Mouse (Mus musculus): ENCODE results near the gene Cited4.

Cited4 gene

DNA sequence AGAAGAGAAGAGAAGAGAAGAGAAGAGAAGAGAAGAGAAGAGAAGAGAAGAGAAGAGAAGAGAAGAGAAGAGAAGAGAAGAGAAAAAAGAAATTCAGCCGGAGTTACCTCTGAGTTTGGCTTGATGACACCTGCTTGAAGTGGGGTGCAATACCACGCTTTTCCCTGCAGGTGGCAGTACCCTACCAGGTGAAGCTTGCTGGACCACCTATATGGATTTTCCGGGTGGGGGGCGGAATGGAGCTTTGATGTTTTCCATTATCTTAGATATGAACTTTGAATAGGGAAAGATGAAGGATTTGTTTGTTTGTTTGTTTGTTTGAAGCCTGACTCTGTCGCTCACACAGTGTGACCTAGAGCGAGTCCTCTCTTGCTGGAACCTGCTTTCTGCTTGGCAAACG, 14.6 kb downstream of the Cited4 start:
- no peak for DNase-seq (ENCODE audit: low read depth)

DNA sequence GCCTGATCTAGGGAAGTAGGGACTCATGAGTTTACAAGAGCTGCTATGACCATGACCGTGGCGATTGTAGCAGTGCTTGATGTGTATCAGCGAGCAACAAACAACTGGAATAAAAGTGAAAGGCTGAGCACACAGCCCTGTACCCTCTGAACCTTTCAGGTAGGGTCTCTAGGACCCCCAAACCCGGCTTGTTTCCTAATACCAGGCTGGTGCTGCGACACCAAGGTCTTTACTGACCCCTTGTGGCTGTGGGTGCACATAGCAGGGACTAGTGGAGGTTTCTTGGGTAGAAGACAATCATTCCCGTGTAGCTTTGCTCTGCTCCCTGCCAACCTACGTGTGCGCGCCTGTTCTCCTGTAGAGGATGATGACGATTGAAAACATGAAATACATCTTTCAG, 15.8 kb downstream of the Cited4 start:
- no peak for DNase-seq (ENCODE audit: low read depth)

DNA sequence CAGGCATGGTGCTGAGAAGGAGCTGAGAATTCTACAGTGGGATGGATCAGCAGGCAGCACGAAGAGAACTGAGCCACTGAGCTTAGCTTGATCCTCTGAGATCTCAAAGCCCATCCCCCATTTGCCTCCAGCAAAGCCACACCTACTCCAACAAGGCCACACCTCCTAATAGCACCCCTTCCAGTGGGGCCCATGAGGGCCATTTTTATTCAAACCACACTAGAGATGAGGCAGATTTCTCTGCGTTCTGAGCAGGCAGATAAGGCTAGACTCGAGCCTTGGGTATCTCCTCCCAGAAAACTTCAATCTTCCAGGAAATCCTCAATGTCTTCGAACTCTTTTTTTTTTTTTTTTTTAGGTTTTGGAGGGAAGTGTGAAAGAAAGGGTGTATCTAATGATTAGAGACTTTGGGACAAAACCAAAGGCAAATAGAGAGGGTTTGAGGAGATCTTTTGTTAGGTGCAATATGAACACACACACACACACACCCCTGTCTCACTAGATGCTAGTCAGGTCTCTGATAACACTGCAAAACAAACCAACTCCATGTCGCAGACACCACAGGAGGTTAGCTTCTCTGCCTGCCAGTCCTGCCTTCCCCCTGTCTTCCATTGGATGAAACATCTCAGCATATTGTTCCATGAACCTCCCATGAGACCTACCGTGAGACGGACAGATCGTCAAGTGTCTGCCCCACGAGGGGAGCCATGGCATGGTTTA, 17.1 kb downstream of the Cited4 start:
- peak; percentile 73 for DNase-seq (ENCODE audit: low read depth)

DNA sequence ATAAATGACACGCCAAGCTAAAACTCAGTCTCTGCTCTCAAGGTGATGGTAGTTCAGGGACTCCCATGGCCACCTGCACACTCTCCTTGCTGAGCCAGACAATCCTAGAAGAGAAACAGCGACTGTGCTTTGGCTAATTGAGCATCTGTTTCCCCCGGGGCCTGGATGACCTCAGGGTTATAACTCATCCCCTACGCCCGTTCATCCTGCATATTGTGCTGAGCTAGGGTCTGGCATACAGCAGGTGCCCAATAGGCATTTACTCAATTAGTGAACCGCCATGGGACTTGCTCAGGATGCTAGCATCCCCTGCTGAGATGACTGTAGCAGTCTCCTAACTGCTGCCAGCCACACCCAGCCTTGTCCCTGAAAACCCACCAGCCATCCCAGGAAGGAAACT, 20.9 kb downstream of the Cited4 start:
- DNase-seq (ENCODE audit: low read depth): no peak

DNA sequence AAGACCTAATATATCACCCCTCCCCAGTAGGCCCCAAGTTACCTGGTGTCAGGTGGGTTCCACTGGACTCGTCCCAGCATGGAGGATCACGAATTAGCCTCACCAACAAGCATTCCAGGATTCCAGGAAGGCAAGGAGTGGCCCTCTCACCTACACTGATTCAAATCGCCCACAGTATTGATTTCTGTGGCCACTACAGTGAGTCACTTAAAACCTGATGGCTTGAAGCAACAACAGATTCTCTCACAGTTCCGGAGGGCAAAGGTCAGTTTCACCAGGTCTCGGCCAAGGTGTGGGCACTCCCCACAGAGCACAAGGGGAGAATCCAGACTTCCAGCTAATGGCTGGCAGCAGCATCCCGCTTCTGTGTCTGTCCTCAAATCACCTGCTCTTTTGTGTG, 22.9 kb downstream of the Cited4 start:
- no peak for DNase-seq (ENCODE audit: low read depth)

DNA sequence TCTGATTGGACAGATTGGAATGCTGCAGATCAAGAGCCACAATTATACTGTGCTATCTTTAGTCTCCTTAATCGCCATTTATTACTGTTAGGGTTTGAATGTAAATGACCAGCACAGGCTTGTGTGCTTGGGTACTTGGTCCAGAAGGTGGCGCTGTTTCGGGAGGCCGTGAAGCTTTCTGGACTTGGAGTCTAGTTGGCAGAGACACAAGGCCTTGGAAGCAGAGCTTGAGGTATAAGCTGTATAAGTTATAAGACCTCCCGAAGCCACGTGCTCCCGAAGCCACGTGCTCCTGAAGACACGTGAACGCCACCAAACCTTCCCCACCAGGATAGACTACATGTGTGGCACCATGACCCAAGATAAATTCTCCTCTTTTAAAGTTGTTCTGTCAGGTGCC, 26.3 kb downstream of the Cited4 start:
- no peak for DNase-seq (ENCODE audit: low read depth)

DNA sequence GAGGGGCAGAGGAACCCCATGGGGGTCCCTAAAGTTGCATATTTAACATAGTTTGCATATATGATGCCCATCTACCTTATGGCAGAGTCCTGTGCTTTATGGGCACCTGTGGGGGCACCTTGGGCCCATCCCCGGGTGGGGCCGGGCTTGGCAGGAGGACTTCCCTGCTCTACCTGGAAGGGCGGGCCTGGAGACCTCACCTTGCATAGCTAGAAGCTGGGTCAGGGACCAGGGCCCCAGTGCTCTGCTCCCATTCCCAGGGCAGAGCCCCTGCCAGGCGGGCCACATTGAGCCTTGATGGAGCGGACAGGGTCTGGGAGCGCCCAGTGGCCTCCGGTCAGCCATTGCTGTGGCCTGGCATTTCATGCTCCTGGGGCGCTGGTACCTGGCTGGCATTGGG, 31.0 kb downstream of the Cited4 start:
- DNase-seq (ENCODE audit: low read depth): no peak

DNA sequence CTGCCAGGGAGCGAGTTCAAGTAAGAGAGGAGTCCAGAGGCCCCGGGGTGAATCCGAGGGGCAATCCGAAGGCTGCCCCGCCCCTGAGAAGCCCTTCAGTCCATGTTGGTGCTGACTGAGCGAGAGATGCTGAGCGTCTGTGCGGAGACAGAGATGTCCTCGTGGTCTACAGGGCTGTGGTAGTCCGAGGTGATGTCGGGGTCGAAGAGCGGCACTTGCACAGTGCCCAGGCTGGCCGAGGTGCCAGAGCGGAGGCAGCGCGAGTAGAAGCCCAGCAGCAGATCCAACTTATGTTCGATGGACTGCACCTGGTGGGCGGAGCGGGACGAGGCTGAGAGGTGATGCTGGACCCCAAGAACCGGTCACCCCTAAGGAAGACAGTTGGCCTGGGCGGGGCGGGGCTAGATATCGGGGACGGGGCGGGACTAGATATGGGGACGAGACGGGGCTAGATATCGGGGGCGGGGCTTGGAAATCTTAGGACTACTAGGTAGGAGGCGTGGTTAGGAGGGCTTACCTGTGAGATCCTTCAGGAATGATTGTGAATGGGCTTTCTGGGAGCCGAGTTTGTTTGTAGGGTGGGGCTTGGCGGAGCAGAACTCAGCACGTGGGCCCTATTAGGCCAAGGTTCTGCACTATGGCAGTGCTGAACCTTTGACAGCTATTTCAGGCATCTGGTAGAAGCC, 31.6 kb downstream of the Cited4 start:
- no peak for DNase-seq (ENCODE audit: low read depth)

DNA sequence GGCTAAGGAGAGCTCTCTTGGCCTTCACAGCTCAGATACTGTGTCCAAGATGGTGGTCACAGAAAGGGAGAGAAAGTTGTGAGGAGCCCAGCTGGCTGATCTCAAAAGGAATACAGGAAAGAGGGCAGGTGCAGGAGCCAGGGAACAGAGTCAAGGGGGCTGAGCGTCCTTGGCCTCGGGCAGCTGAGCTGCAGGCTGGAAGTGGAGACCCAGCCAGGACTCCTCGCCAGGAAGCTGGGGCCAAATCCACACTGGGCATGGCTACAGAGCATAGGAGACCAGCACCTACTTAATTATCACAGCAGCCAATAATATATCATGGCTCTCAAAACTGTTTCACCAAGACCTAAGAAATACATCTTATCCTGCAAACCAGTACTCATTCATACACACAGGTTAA, 34.8 kb downstream of the Cited4 start:
- no peak for DNase-seq (ENCODE audit: low read depth)

DNA sequence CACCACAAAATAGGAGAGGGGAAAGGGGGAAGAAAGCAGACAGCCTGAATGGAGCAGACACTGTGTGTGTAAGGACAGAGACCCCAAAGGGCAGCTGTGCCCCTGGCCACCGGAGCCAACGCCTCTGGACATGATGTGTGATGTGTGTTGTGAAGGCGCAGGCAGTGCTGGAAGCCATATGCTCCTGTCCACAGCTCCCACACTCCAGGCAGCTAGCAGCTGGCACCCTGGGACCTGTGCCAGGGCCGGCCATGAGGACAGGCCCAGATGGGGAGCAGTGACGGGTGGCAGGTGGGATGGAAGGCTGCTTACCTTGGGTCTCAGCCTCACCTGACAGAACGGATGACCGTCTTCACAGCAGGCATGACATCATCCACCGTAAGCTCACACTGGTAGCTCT, 35.7 kb downstream of the Cited4 start:
- DNase-seq (ENCODE audit: low read depth): no peak

DNA sequence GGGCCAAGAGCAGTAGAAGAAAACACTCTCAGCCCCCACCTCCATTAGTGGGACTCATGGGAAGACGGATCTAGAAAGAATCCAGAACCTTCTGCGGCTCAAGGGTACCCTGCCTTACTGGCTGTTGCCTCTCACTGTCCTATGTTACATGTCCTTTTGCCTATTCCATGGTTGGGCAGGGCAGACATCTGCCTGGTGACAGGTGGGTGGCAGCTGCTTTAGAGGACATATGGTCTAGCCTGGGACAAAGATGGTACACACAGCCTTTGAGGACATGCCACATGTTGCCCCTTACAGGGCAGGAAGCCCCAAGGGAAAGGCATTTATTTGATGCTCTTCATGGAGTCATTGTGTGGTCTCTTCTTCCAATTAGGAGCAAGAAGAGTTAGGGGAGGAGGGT, 36.1 kb downstream of the Cited4 start:
- DNase-seq (ENCODE audit: low read depth): no peak

DNA sequence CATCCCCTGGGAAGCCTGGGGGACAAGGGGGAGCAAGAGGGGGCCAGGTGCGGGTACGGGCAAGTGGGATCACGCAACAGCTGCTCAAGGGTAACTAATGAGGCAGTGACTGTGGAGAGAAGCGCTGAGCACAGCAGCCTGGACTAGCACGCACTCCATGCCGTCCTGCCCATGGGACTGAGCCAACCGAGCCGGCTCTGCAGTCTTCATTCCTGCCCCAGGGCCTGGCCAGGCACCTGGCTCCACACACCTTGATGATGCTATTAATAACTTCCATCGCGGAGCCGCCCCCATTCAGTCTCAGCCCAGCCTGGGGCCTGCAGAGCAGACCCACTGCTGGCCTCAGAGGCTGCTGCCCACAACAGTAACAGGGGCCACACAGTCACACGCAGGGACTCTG, 45.9 kb downstream of the Cited4 start:
- DNase-seq (ENCODE audit: low read depth): no peak

DNA sequence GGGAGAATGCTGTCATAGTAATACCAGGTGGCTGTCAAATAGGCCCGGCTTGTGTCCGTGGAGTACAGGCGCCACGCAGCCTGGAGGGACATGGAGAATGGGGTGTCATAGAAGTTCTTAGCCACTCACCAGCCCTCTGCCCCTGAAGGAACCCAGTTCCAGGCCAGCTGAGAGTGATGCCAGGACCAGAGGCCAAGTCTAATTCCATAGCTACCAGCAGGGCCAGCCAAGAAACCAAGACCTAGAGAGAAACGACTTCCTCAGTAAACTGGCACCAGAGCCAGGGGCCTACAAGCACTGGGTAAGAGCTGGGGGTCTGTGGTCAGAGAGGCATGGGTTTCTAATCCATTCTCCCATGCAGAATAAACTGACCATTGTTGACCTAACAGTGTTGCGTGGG, 46.6 kb downstream of the Cited4 start:
- no peak for DNase-seq (ENCODE audit: low read depth)

DNA sequence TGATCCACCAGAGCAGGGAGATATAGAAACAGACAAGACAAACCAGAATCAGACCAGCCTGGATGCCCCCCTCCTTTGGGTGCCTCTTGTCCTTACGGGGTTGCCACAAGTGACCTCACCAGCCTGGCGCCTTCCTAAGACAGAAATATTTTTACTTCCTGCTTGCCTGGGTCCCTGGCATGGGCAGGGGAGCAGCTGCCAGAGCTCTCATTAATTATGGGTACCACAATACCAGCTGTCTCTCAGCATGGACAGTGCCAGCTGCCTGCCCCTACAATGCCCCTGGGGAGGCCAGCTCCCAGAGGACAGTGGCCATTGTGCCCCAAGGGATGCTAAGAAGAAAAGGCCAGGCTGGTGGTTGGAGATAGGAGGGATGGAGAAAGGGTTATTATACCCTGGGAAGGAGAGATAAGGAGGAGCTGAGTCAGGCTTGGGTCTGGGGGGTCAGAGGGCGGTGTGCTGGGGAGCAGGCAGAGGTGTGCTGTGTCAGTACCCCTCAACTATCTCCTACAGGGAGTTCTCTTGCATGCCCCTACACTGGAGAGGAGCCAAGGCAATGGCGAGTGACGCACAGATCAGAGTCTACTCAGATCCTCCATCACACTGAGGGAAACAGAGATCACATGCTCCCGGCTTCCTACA, 47.6 kb downstream of the Cited4 start:
- no peak for DNase-seq (ENCODE audit: low read depth)

DNA sequence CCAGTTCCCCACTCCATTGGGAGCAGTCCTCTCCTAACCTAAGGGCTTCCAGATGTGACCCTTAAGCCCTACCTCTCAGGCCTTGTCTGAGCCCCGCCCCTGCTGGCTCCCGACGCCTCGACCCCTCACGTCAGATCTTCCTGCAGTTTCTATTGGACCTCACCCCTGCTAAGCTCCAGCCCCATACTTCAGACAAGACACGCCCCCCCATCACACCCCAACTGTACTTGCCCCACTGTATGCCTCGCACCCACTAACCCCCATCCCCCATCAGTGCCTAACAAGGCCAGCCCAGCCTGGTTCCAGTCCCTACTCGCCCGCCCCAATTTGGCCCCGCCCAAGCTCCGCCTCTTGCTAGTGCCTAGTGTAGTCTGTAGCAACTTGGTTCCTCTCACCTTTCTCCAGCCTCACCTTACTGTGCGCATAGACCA, 49.8 kb downstream of the Cited4 start:
- peak; percentile 61 for DNase-seq (ENCODE audit: low read depth)

DNA sequence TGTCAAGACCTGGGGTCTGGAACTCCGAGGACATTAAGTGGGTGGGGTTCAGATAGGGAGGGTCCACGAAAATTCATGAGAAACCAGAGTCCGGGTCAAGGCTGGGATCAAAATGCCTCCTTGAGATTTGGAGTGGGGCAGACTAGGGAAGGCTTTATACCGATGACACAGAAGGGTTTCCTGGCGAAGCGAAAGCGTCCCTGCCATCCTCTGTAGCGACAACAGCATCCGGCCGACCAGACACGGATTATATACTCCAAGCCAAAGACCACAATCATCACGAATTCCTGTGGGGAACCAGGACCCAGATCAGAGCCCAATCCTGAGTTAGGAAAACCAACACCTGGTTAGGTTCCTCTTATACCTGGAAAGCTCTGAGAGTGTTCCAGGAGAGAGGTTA, 50.4 kb downstream of the Cited4 start:
- no peak for DNase-seq (ENCODE audit: low read depth)

Data from c-Kit-positive CD71-positive TER-119-negative erythroid progenitor cells, embryonic 14.5 days (primary cell).